Mouse (Mus musculus) forebrain, embryonic 12.5 days (tissue): ENCODE measurements around the gene Cnbd2. TPM values are rescaled to one million over a fixed set of nuclear protein-coding genes. Genes with fewer than 3 reads are reported as not detected.
A peak's percentile ranks its signal among the peaks of the same experiment; 100 is the strongest.

Source experiments
- ATAC-seq: fragments of 200-750 bp; cut with Nextera tagmentation; 2 replicates; pipeline ENCODE4 v1.8.0; 2017; ENCODE audit warnings: moderate TSS enrichment; ENCODE audit not compliant: low FRiP score
- H3K27ac ChIP-seq: fragments of 300-500 bp; sonication (generic); 2 replicates; pipeline ENCODE4 v1.5.1; 2016; ENCODE audit warnings: mild to moderate bottlenecking
- H3K27me3 ChIP-seq: fragments of 300-500 bp; sonication (generic); 2 replicates; pipeline ENCODE4 v1.6.1; 2016; ENCODE audit warnings: mild to moderate bottlenecking
- H3K36me3 ChIP-seq: fragments of 300-500 bp; sonication (generic); replicated peaks from 2 replicates; pipeline ENCODE4 v1.6.1; 2016; ENCODE audit warnings: mild to moderate bottlenecking
- H3K4me1 ChIP-seq: fragments of 300-500 bp; sonication (generic); 2 replicates; pipeline ENCODE4 v1.6.1; 2016
- H3K4me2 ChIP-seq: fragments of 300-500 bp; sonication (generic); 2 replicates; pipeline ENCODE4 v1.6.1; 2016; ENCODE audit warnings: mild to moderate bottlenecking, moderate library complexity
- H3K4me3 ChIP-seq: fragments of 300-500 bp; sonication (generic); replicated peaks from 2 replicates; pipeline ENCODE4 v1.5.1; 2016; ENCODE audit warnings: mild to moderate bottlenecking
- H3K9ac ChIP-seq: fragments of 300-500 bp; sonication (generic); 2 replicates; pipeline ENCODE4 v1.6.1; 2016; ENCODE audit warnings: mild to moderate bottlenecking
- H3K9me3 ChIP-seq: fragments of 300-500 bp; sonication (generic); 2 replicates; pipeline ENCODE4 v1.6.1; 2016
- WGBS: fragments of 180-500 bp; shearing (Covaris S2); methylation state at CpG from one replicate; pipeline ENCODE4 v1.1.7; 2016; 5-methylcytosine and 5-hydroxymethylcytosine counted together
- microRNA-seq: library from miRNA; unstranded; fragments of <30 nt; microRNA quantifications from one replicate; pipeline ENCODE4, GENCODE M21; 2017
- polyA plus RNA-seq: library from polyadenylated mRNA; unstranded; fragments of >200 nt; fragmentation: Nextera tagmentation; extraction: Ambion mirVana; gene quantifications from 2 replicates; pipeline ENCODE4 v1.2.1, GENCODE M21; 2016

Gene Cnbd2
- polyA plus RNA-seq, 1 experiment from 2014 or later: 5.2 TPM

DNA sequence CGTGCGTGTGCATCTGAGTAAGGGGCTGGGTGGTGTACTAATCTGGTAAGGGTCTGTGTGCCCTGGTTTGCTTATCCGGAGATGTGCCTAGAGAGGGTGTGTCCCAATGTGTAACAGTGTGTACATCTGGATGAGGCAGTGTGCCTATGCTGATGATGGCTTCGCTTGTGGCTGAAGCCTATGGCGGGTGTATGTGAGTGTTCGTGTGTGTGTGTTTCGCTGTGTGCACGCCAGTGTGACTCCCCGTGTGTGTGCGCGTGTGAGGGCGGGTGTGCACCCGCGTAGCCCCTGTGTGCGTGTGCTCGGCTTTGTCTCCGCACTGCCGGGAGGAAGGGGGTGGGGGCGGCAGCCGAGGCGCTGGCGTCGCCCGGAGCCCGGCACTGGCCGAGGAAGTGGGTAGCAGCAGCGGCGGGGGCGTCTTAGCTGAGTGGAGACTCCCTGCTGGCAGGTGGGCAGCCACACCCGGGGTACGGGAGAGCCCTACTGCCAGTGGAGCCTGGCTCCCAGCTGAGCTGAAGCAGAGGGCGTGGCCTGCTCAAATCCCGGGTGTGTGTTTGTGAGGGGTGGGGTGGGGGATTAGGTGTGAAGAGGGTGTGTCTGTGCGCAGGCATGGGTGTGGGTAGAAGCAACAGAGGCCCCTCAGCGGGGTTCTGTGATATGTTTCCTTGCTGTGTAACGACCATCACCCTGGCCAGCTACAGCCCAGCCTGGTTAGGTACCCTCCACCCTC, 109.4 kb downstream of the Cnbd2 start:
- H3K4me2 ChIP-seq: peak overlapping the region; percentile 97
- no peaks in the 10 kb centered on the region for H3K9me3 ChIP-seq
- peak overlapping the region; percentile 68 for H3K4me3 ChIP-seq
- peaks cover 71% of the 10 kb centered on the region for H3K27me3 ChIP-seq
- H3K4me1 ChIP-seq: peaks cover 29% of the 10 kb centered on the region
- peak overlapping the region; percentile 74 for H3K27ac ChIP-seq
- H3K9ac ChIP-seq: peak overlapping the region; percentile 75
- under 1% methylated on average over 36 of the region's 36 CpGs for whole genome bisulfite sequencing
- H3K36me3 ChIP-seq: no peaks in the 10 kb centered on the region
- peak; percentile 78 for ATAC-seq

DNA sequence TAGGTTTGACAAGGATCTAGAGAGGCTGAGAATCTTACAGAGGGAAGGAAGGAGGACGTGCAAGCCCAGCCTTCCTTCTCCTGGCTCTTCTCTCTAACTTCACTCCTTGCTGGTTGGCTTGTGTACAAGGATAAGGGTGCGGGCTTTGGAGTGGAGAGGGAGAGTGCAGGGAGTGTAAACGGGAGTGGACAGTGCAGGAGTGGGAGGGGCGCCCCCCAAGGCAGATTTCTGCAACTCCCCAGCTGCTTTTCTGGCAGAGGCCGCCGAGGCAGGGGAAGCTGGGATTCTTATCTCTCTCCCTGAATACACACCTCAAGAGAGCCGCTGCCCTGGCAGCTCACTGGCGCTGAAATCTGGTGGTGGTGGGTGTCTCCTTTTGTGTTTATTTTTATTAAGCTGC, 110.5 kb downstream of the Cnbd2 start:
- H3K36me3 ChIP-seq: no peaks in the 10 kb centered on the region
- peaks cover 69% of the 10 kb centered on the region for H3K27me3 ChIP-seq
- ATAC-seq: no peak
- peak overlapping the region; percentile 68 for H3K4me3 ChIP-seq
- H3K27ac ChIP-seq: no peak overlapping the region
- H3K9ac ChIP-seq: peak overlapping the region; percentile 29; the same call in 1 of the 2 replicates
- peaks cover 29% of the 10 kb centered on the region for H3K4me1 ChIP-seq
- peak overlapping the region; percentile 97 for H3K4me2 ChIP-seq
- WGBS: 24% methylated on average over 7 of the region's 8 CpGs
- H3K9me3 ChIP-seq: no peaks in the 10 kb centered on the region

DNA sequence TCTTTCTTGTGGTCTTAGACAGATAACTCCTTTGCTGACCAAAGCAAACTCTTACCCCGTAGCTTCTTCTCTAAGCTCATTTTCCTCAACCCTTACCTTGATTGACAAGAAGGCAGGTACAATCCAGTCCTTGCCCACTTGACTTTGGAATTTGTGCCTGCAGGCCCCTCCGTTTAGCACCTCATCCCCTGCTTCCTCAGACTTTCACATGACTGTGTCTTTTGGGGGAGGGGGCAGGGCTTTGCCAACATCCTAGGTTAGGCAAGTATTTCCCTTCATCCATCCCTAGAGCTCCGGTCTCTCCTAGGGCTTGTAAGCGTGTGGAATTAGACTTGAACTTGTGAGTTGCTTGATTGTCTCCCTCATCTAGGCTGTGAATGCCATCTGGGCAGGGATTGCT, 111.6 kb downstream of the Cnbd2 start:
- Histone ChIP-seq H3K4me3 (no peak overlapping the region), H3K27me3 (peaks cover 61% of the 10 kb centered on the region), H3K9ac (no peak overlapping the region), H3K27ac (no peak overlapping the region), H3K4me2 (no peak overlapping the region), H3K9me3 (no peaks in the 10 kb centered on the region), H3K36me3 (no peaks in the 10 kb centered on the region), H3K4me1 (peaks cover 29% of the 10 kb centered on the region)
- 84% methylated on average over 4 of the region's 4 CpGs for WGBS
- ATAC-seq: no peak

Small RNA genes lying within 50 kb of the gene (microRNA-seq; reads per million reads assigned to microRNA genes)
- not detected for gene Gm22758
- gene Gm22759: not detected

Other genes with a start within 250 kb of the Cnbd2 start
- gene Spag4, start 247.1 kb upstream of the Cnbd2 start, polyA plus RNA-seq: 5.3 and 7.7 TPM in 2 replicates
- 56.4 and 56.6 TPM in 2 replicates for gene Cpne1, start 200.3 kb upstream of the Cnbd2 start, polyA plus RNA-seq
- gene Rbm12, start 200.3 kb upstream of the Cnbd2 start, polyA plus RNA-seq: 53.0 and 58.0 TPM in 2 replicates
- 20.4 and 31.9 TPM in 2 replicates for gene Gm28036, start 185.2 kb upstream of the Cnbd2 start, polyA plus RNA-seq
- gene Romo1, start 168.3 kb upstream of the Cnbd2 start, polyA plus RNA-seq: 388 and 397 TPM in 2 replicates
- gene Nfs1, start 168.1 kb upstream of the Cnbd2 start, polyA plus RNA-seq: 30.8 and 31.5 TPM in 2 replicates
- gene Rbm39, start 132.1 kb upstream of the Cnbd2 start, polyA plus RNA-seq: 708 and 716 TPM in 2 replicates
- gene Phf20, start 115.8 kb upstream of the Cnbd2 start, polyA plus RNA-seq: 105 and 111 TPM in 2 replicates
- 101 and 104 TPM in 2 replicates for gene Scand1, start 405 bp downstream of the Cnbd2 start, polyA plus RNA-seq
- gene Epb41l1, start 108.6 kb downstream of the Cnbd2 start, polyA plus RNA-seq: 4.1 and 4.4 TPM in 2 replicates
- gene Aar2, start 235.3 kb downstream of the Cnbd2 start, polyA plus RNA-seq: 44.1 and 44.7 TPM in 2 replicates